Mouse (Mus musculus) heart, adult 18-20 months (tissue): ENCODE measurements at regions not wholly inside any gene's neighbourhood (a gene's known extent, or its start where the extent isn't known, plus 50 kb on each side); places are given as distances from the start of the nearest gene placed in this dataset.
A peak's percentile ranks its signal among the peaks of the same experiment; 100 is the strongest.

Experiments used
- DNase-seq, 2 experiments: peaks; one replicate each; pipeline ENCODE4 v3.0.0; 2021 to 2022; ENCODE audit warnings: mixed read lengths in 1 of 2

DNA sequence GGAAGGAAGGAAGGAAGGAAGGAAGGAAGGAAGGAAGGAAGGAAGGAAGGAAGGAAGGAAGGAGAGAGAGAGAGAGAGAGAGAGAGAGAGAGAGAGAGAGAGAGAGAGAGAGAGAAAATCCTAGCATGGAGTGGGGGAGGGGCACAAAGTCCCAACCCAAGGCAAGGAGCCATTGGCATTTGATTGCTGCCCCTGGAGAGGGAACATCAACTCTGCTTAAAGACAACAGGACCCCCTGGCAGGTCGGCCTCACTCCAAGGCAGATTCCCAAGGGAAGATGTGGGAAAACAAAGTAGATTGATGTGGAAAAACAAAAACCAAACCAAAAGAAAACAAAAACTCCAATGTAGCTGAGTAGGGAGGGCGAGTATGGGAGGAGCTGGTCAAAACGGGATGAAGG lies 49.9 kb upstream of the Fzd10 start:
- DNase-seq = no peak

DNA sequence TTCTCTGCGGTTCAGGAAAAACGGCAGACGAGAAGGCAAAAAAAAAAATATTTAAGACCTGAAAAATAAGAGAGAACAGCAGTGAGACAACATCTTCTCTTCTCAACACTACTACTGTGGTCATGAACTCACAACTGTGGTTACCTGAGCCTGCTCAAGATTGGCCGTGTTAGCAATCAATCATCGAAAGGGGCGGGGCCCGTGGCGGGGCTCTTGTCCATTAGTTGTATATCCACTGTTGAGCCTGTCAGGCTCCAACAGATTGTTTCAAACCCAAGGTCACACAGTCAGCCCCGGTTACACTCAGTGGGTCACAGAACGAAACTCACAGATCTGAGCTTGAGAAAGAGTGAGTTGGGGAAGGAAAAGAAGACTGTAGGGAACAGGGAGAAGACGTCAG lies 50.8 kb upstream of the Fzd10 start:
- no peak for DNase-seq

DNA sequence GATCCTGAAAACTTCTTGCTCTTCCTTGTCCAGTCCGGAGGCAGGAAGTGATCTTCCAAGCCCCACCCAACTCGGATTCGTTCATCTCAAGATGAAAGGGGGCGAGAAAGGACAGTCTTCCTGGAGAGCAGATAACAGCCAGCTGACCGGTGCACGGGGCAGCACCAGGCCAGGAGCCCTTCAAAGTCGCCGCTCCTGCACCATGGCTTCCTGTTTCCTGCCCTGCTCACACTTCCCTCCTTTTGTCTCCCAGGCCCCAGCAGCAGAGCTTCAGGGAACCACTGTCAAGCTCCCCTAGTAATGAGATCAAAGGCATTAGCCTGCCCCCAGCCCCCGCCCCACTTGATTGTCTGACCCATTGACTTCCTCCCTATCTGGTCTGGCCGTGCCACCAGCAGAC lies 58.6 kb upstream of the Fzd10 start:
- DNase-seq = peak; percentile 7 to 9

DNA sequence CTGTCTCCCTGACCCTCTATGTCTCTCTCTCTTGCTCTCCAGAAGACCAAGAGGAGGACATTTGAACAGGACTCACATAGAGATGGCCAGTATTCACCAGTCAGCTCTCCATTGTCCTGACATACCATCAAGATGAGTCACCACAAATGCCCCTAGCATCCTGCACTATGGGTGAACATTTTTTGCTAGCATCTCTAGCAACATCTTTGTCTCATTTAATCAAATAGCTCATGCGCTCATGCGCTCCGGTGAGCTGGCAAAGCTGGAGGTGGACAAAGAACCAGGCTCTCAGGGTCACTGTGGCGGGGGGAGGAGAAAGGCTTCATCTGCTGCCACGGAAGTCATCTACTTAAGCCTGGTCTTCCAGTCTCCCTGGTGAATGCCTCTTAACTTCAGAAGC lies 62.0 kb upstream of the Fzd10 start:
- no peak for DNase-seq

DNA sequence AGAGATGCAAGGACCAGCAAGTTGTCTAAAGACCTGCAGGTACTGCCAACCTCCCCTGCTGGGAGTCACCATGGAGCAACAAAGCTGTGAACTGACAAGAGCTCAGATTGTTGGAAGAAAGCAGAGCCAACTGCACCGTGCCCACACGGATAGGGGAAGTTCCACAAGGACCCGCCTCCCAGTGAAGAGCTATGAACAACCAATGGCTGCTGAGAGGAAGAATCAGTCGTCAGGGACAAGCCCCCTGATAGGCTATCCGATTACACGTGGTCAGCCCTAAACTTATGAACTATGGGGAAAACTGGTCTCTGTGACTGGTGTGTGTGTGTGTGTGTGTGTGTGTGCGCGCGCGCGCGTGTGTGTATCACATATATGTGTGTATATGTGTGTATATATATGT lies 63.4 kb upstream of the Fzd10 start:
- DNase-seq = no peak

DNA sequence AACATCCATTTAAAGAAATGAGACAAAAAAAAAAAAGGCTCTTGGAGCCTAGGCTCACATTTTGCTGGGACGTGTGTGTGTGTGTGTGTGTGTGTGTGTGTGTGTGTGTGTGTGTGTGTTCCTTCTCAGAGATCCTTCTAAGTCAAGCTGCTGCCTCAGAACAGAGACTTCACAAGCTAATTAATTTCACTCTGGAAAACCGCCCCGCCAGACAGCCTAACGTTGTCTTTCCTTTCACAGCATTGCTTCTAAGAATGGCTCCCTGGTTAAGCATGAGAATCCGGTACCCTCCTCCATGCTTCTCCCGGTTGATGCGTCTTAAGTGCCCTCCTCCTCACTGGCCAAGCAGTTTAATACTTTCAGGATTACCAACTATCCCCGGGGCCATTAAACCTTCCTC lies 64.3 kb upstream of the Fzd10 start:
- DNase-seq = no peak

DNA sequence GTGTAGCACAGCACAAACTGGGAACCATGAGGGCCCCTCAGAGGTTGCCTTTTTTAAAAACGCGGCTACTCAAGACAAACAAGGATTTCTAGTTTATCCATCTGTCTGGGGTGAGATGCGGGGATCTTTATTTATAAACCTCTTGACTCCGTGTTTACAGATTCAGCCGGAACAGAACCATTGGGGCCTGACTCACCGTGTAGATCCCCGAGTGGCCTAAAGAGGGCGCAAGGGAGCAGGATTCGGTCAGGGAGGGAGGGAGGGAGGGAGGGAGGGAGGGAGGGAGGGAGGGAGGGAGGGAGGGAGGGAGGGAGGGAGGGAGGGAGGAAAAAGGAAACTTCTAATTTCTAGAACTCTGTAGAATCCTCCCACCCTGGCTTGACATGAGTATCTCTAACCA lies 73.4 kb upstream of the Fzd10 start:
- DNase-seq = no peak

DNA sequence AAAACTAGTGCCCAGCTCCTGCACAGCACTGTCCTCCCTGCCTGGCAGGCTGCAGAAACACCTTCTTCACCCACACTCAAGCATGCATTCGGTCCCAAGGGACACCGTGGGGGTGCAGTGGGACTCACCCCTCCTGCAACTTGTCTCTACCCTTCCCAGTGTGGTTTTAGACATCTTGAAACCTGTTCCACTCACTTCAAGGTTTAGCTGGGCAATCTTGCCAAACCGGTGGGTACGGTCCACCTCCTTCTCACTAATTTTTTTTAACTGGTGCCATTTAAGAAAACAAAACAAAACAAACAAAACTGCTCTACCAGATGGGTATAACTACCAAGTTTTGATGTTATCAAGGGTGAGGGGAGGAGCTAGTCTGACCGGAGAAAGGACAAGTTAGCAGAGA lies 74.2 kb upstream of the Fzd10 start:
- DNase-seq = no peak

DNA sequence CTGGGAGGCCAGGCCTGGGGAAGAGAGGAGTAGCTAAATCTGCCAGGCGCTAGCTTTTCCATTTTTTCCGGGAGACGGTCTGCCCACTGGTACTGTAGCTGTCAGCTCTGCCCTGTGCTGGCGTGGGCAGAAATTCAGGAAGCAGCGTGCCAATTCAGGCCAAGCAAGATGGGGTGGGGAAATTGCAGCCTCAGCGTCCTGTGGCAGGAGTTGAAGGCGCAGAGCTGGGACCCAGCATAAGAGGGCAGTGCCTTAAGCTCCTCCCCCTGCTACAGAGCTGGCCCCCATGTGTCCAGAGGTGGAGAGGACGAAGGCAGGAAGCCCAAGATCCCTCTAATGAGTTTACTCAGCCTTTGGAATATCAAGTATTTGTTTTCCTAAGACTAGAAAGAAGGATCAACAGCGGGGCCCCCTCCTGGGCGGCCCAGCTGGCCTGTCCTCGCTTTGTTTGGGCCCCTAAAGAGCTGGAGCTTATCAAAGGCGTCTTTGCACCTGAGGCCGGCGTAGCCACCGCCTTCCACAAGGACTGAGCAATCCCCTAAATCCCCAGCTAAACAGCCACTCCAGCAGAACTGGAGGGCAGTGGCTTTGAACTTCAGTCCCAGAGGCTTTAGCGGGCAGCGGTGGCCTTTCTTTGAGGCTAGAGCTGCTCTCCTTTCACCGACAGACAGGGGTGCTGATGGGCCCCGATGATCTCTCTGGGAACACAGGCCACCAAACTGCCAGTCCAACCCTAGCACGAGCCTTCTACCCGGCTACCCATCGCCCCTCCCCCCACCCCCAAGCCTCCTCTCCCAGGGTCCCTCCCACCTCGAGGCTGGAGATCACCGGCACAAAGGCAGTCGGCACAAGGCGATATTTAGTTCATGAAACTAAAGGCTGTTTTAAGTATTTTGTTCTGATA lies 76.0 kb upstream of the Fzd10 start:
- DNase-seq = no peak

DNA sequence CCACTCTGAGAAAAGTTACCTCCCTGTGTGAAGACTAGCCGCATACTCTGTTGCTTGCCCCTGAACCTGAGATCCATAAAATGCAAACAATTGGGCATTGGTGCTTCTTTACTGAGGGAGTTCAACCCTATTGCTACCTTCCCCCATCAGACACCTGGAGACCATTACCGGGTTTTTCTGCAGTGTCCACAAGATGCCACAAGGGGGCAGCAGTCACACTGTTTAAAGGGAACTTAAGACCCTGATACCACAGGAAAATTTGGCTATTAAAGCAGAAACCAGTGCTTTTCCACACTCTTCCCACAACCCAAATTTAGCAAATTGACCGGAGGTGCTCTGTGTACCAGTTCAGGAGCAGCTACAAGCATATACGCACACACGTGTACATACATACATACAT lies 78.0 kb upstream of the Fzd10 start:
- DNase-seq = peak in 1 of 2 experiments; percentile 46

DNA sequence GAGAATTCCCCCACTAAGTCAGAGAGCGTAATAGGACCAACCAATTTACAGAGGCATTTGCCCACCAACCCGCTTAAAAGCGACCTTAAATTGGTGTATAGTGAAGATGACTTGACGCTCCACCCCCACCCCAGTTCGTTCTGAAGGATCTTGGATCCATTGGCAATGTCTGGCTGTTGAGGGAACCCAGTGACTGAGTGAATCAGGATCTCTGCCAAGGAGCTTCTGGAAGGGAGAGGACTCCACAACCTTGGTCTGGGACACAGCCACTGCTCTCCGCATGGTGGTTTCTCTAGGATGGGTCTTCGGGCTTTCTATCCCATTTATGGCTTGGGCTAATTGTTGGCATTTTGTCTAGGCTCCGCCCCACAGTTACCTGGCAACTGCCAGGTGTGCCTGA lies 83.3 kb upstream of the Fzd10 start:
- no peak for DNase-seq

DNA sequence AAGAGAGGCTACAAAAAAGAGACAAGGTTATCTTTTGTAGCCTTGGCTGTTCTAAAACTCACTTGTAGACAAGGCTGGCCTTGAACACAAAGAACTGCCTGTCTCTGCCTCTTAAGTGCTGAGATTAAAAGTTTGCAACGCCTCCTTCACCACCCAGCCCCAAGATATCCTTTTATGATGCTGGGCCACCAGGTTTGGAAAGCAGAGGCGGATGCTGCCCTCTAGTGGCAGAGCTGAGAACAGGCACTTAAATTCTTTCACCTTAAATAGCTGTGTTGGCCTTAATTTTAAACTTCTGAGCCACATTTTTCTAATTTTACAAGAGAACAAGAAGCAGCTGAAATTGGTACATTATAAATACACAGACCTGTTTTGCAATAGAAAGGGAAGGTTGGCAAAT lies 82.5 kb upstream of the Tmem132d start:
- peak in 1 of 2 experiments; percentile 17 for DNase-seq

DNA sequence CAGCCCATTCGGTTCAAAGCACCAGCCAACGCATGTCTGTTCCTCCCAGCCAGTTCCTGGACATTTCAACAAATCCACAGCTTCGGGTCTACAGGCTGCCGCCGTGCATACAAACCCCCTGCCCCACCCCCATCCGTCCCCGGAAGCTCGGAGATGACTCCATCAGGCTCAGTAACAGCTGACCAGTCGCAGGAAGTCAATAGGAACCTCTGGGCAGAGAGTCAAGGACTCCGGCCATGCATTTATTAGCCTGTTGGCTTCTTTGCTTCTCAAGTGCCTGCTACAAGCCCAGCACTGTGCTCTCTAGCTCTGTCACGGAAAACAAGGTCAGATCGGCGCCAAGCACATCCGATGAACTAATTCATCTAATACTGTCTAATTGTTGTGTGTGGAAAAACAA lies 80.4 kb upstream of the Tmem132d start:
- DNase-seq = no peak

DNA sequence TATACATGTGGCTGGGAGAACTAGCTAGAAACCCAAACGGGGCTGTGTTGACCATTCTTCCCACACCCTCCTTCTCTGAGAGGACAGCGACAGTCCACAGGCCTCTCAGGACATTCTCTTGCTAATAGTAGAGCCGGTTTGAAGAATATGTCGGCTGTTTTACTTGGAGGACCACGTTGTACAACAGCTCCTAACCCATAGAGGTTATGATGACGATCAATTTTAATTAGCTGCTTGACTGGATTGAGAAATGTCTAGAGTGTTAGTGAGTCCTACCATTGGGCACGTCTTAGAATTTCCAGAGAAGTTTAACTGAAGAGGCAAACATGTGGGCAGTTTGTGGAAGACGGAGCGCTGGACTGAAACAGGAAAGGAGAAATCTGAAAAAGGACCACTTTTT lies 79.7 kb upstream of the Tmem132d start:
- no peak for DNase-seq

DNA sequence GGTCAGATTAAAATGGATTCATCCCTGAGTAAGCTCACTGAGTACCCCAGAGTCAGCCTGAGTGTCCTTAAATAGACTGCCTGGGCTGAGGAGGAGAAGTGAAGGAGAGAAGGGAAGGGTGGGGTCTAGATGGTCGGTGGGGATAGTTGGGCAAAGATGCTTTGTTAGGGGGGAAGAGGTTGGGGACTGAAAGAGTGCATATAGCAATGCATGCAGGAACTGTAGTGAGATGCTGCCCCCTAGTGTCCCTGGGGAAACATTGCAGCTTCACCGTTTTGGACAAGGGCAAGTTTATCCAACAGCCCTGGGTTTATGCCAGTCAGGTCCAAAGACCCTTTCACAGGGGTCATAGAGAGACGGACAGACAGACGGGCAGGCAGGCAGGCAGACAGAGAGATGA lies 71.6 kb upstream of the Tmem132d start:
- peak in 1 of 2 experiments; percentile 46 for DNase-seq

DNA sequence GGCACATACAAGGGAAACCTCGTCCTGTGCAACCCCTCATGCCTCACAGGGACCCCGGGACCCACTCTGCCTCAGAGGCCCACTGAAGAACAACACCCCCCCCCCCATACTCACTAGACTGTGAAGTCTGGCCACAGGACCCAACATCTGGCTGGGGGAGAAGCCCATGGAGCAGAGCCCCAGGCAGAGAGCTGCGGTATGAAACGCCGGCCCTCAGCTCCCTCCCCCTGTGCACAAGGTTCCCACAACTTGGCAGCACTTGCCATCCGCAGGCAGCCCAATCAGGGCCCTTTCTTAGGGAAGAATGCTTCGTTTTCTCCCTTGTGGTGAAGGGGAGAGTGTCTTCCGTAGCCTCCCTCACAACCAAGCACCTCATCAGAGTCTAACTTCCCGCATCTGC lies 66.6 kb upstream of the Tmem132d start:
- no peak for DNase-seq

DNA sequence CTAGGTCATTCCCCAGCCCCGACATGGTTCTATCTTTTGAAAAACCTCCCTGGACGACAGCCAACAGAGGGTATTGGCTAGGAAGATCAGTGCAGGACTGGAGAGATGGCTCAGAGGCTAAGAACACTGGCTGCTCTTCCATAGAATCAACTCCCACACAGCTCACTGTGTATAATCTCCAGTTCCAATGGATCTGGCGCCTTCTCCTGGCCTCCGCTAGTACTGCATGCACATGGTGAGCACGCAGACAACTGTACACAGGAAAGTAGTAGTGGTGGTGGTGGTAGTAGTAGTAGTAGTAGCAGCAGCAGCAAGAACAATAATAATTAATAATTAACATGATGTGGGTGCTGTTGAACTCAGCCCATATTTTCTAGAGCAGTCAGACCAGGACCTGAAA lies 66.2 kb upstream of the Tmem132d start:
- no peak for DNase-seq

DNA sequence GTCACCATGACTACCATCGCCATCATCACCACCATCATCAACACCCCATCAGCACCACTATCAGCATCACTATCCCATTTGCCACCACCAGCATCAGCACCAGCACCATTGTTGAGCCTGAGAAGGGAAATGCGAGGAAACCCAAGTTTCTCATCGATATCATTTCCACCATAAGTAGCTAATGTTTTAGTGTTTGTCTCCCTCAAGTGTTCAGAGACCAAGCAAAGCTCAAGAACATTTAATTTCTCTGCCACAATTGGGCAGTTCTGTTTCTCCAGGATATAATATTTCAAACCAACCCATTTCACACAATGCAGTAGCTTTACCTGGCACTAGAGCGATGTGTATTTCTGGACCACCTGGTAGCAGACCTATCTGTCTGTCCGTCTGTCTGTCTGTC lies 59.7 kb upstream of the Tmem132d start:
- no peak for DNase-seq

DNA sequence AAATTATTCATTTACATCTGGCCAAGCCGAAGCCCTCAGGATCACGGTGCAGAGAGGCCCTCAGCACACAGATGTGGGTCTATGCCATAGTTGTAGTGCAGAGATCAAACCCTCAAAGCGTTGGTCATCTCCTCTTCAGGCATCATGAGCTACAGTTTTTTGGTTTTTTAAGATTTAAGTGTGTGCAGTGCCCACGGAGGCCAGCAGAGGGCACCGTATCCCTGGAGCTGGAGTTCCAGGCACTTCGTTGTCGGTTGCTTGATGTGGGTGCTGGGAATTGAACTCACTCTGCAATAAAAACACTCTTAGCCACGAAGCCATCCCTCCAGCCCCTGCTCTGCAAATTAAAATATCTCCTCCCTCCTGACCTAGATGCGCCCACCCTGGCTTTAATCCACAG lies 58.3 kb upstream of the Tmem132d start:
- DNase-seq = no peak

DNA sequence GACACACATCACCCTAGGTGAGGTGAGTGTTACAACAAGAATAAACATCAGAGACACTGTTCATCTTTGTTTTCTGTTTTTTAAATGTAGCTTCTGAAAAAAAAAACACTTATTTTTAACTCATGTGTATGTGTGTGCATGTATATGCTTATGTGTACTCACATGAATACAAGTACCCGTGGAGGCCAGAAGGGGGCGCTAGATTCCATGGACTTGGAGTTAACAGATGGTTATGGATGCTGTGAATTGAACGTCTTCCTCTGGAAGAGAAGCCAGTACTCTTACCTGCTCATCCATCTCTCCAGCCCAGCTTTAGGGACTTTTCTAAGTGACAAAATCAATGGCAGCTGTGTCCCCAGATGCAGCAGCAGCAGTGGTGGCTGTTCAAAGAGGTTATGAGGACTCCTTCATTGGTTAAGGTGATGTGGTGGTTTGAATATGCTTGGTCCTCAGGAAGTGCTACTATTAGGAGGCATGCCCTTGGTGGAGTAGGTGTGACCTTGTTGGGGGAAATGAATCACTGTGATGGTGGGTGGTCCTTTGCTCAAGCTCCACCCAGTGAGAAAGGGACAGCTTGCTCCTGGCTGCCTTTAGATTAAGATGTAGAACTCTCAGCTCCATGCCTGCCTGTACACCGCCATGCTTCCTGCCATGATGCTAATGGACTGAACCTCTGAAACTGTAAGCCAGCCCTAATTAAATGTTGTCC lies 56.1 kb upstream of the Tmem132d start:
- DNase-seq = no peak

DNA sequence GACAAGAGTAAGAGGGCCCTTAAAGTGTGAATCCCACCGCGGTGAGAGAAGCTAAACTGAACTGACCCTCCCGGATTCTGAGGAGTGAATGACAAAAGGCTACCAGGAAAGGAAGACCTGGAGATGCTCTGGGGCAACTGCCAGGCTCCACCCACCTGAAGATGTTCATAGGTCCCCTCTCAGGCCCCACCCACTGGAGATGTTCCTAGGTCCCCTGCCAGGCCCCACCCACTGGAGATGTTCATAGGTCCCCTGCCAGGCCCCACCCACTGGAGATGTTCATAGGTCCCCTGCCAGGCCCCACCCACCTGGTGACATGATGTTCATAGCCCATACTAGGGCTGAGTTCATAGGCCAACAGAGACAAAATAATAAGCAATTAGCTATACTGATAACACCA lies 54.5 kb upstream of the Tmem132d start:
- DNase-seq = no peak

DNA sequence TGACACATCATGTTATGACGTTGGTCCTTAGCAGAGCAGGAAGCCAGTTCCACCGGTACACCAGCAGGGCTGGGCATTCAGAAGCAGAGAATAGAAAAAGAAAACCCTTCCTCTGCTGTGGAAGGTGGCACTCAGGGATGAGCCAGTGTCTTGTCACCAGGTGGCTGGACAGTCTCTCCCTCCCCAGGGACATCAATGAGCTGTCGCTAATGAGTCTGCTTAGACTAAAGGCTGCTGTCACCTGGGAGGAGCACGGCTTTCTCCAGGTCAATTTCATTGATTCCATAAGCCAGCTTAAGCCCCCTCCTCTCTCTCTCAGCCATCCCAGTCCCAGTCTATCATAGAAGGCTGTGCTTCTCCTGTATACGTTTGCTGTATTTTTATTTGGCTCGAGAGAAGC lies 51.2 kb upstream of the Tmem132d start:
- DNase-seq = no peak

DNA sequence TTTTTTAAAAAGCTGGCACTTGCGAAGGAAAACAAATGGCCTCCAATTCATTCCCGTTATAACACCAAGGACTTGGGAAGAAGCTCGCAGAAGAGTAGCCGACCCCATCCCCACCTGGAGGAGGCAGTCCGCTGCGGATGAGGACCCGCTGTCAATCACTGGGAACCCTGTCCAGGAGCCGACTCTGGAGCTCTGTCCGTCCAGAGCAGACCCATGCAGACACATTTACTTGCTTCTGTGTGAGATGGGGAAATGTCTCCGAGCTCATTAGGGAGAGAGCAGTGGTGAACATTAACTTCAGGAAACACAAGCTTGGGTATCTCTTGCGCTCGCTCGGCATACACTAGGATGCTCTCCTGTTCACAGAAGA lies 50.5 kb upstream of the Tmem132d start:
- DNase-seq = no peak
